Mouse (Mus musculus) ES-E14 (cell line): Measurements from ENCODE around the gene Higd1a.

Experiments
- CHD2 ChIP-seq: IDR thresholded peaks from 2 replicates; pipeline ENCODE4 v1.6.1; 2014; ENCODE audit warnings: mild to moderate bottlenecking, low read depth, low read length, inconsistent platforms
- HCFC1 ChIP-seq: IDR thresholded peaks from 2 replicates; pipeline ENCODE4 v1.6.1; 2012; ENCODE audit warnings: low read length, inconsistent platforms, borderline replicate concordance; ENCODE audit not compliant: insufficient read depth
- MAFK ChIP-seq: IDR thresholded peaks from 2 replicates; pipeline ENCODE4 v1.6.1; 2014; ENCODE audit warnings: mild to moderate bottlenecking, low read depth, low read length, inconsistent platforms; ENCODE audit not compliant: insufficient read depth
- ZNF384 ChIP-seq: IDR thresholded peaks from 2 replicates; pipeline ENCODE4 v1.6.1; 2012; ENCODE audit warnings: low read depth, low read length, inconsistent platforms

GRCm38 (mm10) chr9:121823991-121824390 is 34.2 kb downstream of the Higd1a start:
- TF ChIP-seq MAFK (no peak), ZNF384 (no peak), HCFC1 (no peak), CHD2 (no peak)
